Mouse (Mus musculus) frontal cortex, postnatal 14 days (tissue): ENCODE data around the gene 2410004B18Rik.

Experiments
- DNase-seq, 2 experiments: peaks; one replicate each; pipeline ENCODE4 v3.0.0; 2022; ENCODE audit warnings: low spot score in 2 of 2

The 2410004B18Rik gene

DNA sequence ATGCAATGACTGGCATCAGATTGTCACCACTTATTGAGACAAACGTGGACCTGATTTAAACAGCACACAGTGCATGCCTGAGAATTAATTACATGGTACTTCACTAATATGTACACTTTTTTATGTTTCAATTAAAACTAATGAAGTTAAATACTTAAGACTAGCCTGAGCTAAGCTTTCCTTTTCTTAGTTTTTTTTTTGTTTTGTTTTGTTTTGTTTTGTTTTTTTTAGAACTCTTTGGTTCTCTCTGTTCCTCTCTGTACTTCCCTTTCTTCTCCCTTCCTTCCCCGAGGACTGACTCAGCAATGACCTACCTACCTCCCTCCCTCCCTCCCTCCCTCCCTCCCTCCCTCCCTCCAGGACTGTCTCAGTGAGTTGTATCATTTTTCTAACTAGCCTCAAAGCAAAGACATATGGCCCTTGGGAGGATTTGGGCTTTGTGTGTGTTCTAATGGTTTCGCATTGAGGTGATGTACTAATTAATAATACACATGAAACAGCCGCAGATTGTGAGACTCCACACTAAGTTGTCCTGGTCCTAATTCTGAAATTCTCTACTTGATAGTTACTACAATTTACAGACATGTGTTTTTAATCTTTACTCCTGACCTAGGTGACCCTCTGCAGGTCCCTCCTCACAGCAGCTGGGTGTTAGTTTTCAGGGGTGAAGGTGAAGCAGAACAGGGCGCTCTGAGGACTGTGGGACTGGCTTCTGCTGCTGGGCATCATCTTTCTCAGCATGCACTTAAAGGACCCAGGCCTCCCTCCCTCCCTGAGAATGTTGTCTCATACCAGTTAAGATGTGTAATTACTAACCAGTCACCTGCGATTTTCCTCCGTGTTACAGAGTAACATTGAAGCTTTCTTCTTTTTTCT is 8.1 kb upstream of the 2410004B18Rik start:
- DNase-seq, result no peak

DNA sequence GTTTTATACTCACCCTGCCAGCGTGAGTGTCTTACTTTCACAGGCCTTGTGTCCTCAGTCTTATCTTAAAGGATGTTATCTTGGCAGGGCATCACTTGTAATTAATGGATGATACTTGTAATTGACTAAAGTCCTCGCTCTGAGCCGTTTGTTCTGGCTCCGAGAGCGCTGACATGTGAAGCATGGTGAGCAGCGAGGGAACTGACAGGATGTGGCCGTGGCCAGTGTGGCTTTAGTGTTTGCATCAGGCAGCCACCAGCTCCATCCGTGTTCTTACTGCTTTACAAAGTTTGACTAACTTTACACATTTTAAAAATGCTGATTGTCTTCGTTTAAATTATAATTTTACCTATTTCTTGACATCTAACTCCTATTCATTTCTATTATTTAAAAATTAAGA is 4.0 kb upstream of the 2410004B18Rik start:
- no peak for DNase-seq

DNA sequence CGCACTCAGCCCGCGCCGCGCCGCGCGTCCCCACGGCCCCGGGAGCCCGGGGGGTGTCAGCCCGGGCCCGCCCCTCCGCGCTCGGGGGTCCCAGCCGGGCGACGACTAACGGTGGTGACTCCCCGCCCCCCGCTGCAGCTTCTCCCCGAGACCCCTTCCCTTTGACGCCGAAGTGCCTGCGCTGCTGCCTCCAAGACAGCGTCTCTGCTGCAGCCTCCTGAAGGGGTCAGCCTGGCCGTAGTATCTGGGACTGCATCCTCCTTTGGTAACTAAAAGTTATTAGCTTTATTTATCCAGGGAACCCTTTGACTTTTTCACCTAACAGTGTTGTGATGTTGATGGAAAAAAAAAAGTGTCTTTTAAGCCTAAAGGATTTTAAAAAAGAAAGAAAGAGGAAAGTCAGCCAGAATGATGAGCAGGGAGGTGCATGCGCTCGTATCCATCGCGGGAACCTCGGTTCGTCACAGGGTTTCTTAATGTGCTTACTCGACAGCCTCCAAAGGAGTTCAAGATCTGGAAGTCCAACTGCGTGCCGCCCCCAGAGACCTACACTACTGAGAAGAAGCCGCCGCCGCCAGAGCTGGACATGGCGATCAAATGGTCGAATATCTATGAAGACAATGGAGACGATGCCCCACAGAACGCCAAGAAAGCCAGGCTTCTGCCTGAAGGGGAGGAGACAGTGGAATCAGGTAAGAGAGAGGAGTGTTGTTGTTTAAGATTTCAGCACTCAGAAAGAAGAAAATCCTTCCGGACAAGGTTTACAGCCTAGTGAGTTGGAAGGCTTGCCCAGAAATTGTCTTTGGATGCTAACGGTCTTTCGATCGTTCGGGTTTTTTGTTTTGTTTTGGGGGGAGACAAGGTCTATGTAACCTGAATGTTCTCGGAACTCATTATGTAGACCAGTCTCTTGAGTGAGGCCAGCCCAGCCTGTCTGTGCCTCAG is 863 bp downstream of the 2410004B18Rik start:
- no peak for DNase-seq

DNA sequence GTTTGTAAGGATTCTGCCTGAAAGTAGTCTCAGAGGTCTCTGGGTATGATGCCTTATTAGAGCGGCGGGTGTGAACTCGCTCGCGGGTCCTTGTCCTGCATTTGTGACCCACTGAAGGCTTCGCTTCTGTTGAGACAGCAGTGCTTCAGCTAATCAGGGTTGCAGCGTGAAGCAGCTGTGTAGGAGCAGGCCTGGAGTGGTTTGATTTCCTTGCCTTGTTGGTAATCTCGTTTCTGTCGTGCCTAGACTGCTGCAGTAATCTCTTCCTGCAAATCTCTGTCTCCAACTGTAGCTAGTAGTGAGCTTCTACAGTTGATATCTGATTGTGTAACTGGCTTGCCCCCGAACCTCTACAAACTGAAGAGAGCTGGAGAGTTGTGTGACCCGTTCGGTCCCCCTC is 1.6 kb downstream of the 2410004B18Rik start:
- DNase-seq, result no peak

DNA sequence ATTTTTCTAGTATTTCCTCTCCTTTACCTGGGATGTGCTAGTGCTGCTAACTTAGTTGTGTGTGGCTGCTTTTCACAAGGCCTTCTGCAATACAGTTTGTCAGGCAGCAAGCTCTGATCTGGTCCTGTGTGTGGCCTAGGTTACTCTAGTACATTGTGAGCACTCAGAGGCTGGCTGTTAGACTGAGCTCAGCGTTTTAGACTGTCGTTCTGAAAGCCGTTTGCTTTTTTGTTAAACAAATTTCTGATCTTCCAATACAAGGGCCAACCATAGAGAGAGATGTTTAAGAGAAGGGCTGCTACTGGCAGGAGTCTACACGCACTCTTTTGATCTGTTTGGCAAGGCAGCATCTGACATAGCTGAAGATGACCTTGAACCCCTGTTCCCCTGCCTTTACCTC is 2.2 kb downstream of the 2410004B18Rik start:
- DNase-seq, result no peak

DNA sequence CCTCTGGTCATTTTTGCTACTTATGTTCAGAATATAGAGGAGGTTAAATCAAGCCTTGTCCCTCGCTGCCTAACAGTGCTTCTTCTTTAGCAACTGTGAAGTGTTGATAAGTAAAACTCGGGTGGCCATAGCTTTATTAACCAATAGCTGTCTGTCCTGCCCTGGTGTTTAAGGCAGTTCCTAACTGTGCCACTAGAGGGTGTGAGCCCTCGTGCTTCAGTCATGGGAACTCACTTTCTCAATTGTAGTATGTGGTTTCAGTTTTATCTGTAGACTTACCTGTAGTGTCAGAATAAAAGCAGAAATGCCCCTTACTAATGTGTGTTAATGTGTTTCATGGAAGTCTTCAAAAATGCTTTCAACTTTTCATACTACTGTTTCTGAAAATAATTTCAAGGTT is 4.2 kb downstream of the 2410004B18Rik start:
- peak in 1 of 2 experiments; percentile 59 for DNase-seq

DNA sequence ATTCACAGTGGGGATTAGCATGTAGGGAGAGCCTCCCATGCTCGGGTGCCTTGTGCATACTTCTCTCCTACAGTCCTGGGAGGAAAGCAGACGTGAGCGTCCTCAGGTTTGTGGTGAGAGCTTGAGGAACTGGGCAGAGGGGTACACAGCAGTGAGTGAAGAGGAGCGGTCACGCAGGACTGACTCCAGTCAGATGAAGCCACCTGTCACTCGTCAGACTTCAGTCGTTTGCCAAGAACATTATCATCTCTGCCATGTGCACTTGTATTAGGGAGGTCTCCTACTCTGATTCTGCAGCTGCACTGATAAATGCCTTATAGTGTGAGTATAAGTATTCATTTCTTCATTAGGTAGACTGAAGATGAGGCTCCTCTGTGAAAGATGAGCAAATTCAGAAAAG is 6.5 kb downstream of the 2410004B18Rik start:
- no peak for DNase-seq

DNA sequence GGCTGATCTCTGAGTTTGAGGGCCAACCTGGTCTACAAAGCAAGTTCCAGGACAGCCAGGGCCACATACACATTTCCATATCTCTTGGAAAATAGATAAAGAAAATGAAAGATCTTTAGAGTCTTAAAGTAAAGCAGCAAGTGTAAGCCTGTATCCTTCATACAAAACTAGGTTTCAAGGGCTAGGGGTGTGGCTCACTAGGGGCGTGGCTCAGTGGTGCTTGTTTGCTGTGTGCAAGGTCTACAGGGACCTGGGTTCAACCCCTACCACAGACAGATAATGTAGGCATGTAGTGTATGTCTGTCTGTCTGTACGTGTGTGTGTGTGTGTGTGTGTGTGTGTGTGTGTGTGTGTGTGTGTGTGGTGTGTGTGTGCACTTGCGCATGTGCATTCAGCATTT is 8.1 kb downstream of the 2410004B18Rik start:
- no peak for DNase-seq

DNA sequence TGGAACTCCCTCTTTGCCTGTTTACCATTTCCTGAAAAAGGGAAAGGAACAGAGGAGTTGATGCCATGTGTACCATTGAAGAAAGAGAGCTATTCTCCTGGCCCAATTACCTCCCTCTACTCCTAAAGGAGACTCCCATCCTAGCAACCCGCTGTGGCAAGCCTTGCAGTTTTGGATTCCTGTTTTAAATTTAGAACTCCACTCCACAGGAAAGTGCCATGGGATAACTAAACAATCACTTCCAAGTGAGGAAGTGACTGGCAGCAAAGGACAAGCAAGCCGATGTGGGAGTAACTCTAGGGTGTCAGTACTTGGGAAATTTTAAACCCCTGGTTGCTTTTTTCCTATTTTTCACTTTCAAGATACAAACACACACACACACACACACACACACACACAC is 8.8 kb downstream of the 2410004B18Rik start:
- no peak for DNase-seq

DNA sequence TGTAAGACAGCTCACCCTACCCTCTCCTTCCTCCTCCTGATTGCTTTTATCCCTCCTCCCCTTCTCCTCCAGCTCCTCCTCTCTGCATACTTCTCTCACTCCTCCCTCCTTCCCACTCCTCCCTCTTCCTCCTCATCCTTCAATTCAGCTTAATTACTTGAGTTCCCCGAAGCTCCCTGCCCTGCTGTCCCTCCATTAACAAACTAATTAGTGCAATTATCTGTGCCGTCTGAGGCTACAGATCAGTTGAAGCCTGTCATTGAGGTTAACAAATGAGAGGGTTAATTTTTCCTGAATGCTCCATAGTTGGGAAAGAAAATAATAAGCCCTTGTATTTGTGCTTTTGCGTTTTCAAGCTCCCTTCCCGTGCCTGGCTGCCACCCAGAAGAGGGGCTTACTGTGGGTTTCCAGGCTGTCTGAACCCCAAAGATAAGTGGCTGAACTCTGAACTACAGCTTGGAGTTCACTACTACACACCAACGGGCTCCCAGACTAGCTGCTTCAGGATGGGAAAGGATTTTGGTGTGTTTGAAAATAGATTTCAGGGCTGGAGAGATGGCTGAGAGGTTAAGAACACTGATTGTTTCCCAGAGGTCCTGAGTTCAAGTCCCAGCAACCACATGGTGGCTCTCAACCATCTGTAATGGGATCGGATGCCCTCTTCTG is 9.9 kb downstream of the 2410004B18Rik start:
- DNase-seq, result no peak

DNA sequence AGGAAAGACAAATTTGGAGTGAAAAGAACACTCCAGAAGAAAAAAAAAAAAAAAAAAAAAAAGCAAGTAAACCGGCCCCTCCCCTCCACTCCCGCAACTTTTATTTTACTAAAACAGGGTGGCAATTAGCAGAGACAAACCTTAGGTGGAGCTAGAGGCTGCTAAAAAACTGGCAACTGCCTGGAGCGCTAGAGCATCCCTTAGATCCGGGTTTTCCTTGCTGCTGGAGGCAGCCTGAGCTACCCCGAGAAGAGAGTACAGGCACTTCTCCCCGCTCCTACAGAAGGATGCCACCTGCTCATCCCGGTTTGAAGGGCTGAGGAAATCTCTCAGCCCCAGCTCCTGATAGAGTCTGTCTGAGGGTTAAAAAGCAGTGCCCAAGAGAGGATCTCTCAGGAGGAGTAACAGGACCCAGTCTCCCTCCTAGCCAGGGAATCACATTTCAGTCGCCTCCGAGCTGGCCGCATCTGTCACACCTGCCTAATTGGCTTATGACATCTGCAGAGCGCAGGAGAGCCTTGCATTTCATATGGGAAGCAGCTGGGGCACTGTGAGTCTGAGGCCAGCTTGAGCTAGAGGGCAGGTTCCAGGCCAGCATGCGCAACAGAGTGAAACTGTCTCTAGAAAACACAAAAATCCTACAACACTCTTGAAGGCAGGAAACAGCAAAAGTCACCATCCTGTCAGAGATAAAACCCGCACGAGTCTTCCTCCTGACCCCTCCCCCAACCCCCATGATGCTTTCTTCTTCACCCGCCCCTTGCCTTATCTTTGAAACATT is 12.4 kb downstream of the 2410004B18Rik start:
- DNase-seq, result peak; percentile 30 to 39

DNA sequence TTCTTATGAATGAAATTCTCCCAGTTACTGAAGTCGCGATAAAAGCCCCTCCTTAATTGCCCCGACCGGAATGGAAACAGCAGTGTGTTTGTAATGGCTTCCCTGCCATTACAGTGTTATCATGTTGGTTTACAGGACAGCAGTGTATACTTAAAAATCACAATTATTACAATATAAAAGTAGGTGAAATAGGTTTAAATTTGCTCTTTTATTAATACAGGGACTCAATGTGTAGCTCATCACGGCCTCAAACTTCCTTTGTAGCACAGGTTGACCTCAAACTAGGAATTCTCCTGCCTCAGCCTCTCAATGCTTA is 13.0 kb downstream of the 2410004B18Rik start:
- DNase-seq, result no peak

DNA sequence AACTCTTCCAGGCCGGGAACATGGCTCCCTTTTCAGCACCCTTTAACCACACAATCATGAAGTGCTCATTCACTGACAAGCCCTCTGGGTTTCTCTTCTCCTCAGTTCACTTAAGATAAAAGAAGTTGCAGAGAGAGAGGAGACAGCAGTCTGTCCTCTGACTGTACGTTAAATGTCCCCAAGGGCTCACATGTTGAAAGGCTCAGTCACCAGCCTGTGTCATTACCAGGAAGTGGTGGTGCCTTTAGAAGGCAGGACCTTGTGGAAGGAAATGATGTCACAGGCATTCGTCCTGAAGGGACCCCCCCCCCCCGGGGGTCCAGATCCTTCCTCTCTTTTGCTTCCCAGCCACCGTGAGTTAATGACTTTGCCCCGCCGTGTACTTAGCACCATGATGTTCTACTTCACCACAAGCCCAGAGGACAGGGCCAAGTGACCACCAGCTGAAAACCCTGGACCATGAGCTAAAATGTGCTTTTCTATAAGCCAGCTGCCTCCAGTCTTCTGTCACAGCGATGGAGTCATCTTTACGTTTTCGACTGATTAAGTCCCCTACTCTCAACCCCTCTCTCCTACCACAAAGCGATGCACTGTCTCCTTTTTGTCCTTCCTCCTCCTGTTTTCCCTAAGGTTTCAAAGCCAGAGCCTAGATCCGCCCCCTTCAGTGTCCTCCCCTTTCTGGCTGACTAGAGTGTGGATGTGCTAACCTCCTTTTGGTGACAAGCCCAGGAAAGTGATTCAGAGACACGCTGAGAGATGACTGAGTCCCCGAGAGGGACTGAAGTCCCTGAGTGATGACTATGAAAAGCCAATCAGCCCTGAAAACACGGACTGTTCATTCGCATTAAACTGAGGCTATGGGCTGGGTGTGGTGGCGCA is 13.7 kb downstream of the 2410004B18Rik start:
- no peak for DNase-seq

DNA sequence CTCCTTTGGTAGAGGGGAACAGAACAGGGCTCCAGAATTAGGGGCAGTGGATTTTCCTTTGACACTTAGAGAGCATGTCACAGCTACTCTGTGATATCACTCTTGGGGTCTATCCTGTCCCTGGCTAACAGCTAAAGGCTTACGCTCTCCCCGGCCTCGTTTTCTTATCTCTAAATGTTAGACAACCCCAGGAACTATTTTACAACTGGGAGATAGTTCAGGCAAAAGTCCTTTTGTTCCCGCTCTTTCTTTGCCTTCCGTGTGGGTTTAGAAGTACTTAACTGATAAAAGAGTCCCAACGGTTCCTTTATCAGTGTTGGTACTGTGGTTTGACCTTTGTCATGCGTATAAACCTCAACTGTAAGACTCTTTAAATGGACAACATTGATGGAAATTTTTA is 15.1 kb downstream of the 2410004B18Rik start:
- DNase-seq, result no peak

DNA sequence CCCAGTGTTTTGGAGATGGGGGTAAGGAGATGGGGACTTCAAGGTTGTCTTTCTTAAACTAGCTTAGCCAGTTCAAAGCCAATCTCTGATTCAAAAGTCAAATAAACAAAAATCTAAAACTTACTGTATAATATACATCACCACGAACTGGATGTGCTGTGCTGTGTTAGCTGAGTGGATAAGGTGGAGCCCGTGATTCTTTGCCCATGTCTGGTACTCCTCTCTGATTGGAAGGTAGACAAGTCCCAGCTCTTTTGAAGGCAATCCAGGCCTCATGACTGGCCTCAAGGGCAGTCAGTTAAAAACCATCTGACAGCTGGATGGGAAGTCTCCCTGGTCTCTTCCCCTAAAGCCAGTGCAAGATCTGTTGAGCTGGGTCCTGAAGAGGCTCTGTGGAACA is 15.6 kb downstream of the 2410004B18Rik start:
- no peak for DNase-seq

DNA sequence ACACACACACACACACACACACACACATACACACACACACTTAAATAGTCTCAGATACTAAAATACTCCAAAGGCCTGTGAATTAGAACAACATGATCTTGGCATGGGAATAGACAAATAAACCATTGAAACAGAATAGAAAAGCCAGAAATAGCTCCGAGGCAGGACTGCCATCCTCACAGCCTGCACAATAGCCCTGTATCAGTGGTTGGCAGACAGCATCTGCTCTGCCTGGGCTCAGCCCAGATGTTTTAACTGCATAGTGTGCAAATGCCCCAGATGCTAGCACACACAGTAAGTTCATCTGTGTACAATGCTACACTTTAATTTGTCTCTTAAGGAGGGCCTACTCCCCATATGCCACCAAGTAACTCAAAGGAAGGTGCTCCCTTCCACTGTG is 22.0 kb downstream of the 2410004B18Rik start:
- no peak for DNase-seq

DNA sequence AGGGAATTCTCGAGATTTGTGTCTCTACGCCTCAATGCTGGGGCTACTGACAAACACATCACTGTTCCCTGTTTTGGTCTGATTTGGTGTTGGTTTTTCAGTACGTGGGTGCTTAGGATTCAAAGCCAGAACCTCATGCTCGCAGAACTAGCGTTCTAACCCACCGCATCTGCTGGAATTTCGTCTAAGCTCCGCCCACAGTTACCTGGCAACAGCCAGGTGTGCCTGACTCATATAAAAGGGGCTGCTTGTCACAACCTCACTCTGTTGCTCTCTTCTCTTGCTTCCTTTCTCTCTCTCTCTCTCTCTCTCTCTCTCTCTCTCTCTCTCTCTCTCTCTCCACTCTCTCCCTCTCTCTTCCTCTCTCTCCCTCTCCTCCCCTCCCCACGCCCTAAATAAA is 24.6 kb downstream of the 2410004B18Rik start:
- no peak for DNase-seq

DNA sequence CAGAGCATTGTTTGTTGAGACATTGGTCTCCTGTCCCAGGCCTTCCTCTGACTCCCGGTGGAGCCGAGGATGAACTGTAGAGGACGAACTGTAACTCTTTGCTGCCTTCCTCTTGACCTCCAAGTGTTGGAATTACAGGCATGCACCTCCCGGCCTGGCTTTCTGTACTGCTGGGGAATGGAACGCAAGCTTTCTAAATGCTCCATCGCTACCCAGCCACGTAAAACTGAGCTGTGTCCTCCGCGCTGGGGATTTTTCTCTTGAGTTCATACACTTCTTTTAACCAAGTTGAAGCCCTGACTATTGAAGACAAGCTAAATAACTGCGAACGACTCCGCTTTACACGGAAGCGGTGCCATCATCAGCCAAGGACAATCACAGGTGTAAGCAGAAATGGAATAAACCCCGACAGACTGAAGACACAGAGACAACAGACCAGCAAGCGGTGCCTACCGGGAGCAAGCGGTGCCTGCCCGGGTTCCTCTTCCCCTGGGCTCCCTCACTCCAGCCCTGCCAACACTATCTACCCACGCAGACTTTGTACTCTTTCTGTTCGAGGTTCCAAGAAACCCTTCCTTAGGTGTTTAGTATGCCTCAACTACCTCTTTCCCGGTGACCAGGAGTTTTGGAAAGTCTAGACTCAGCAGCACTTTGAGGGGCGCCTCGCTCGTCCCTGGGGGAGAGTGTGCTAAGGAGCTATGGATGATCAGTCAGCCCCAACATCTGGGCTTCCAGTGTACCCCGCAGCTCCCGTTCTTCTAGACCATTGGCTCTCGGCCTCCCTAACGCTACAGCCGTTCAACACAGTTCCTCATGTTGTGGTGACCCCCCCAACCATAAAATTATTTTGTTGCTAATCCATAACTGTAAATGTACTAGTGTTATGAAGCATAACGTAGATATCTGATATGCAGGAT is 25.5 kb downstream of the 2410004B18Rik start:
- DNase-seq, result no peak

DNA sequence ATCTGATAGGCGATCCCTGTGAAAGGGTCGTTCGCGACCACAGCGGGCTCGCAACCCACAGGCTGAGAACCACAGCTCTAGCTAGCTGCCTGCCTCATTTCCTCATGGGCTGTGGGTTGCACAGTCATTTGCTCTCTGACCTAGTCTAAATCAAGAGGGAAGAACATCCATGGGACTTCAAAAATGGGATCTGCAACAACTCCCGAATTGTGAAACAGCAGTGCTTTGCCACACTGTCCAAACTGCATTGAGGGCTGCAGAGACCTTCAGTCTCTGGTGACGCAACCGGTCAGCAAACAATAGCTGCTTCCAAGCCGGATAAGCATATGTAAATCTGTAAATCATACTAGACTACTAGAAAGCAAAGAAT is 26.2 kb downstream of the 2410004B18Rik start:
- no peak for DNase-seq

DNA sequence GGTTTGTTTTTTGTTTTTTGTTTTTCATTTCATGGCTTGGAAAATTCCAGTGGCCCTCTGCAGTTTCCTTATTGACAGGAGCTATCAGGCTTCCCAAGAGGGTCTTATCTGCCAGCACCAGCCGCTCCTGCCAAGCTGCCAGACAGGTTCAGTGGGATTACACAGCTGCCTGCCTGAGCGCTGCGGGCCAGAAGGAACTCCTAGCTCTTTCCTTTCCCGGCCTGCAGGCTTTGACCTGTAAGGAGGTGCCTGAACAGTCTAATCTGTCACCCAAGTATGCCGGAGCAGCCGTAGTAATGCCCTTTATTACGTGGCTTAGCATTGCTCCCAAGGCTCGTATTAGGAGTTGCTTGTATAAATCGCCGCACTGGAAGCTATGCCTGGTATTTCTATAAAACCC is 26.7 kb downstream of the 2410004B18Rik start:
- DNase-seq, result no peak
